Mouse (Mus musculus) cerebellum, adult 18-20 months (tissue): ENCODE measurements around the gene Gm21983.

Experiments
- DNase-seq, 2 experiments: peaks; one replicate each; pipeline ENCODE4 v3.0.0; 2021

Gm21983 gene

DNA sequence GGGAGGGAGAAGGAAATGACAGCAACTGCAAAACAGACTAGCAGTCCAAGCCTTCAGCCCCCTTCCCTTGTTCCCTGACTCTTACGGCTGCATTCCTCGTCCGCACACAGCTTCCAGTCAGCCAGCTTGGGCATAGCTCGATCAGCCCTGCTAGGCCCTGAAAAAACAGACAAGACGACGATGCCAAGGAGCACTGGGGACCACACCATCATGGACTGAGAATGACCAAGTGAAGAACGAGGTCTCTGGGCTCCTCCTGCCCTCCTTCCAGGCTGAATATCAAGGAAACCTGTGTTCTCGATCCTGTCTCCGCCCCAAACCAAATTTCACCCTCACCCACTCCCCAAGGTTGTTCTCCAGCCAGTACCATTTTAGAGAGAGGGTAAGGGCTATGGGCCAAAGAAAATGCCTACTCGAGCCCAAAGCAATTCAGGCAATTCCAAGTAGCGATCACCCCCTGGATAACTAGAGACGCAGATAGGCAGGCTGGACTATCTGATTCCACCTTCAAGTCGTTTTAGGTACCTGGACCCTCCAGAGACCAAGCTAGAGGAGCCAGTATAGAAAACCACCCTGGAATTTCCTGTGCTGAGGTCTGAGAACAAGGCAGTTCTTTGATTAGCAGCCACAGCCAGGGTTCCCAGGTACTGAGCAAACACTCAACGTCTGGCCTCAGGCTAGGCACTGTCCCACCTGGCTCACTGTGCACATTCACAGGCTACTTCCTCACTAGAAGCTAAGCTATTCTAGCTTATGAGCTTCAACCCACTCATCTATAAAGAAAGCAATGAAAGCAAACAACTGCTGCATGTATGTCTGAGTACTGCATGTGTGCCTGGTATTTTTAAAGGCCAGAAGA is at the start of gene Gm21983, which contains the start of gene Mia:
TSS of gene Gm21983 (minus strand) at position 250 of the 859 bp plus-strand sequence.
TSS of gene Mia (minus strand) at position 321 of the 859 bp plus-strand sequence.
- no peak for DNase-seq

DNA sequence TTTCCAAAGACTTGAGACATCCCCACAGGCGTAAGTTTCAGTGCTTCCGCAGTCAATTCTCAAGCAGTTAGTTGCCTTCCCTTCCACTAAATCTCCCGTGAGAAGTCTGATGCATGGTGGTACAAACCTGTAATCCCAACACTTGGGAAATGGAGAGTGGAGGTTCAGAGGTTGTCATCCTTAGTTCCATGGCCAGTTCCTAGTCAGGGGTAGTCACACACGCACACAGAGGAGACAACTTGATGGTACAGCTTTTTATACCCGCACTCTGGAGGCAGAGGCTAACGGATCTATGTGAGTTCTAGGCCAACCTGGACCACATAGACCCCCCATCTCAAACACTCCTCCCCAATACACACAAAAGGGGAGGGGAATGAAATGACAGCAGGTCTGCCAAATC is 48.0 kb upstream of the Gm21983 start:
- DNase-seq: no peak

DNA sequence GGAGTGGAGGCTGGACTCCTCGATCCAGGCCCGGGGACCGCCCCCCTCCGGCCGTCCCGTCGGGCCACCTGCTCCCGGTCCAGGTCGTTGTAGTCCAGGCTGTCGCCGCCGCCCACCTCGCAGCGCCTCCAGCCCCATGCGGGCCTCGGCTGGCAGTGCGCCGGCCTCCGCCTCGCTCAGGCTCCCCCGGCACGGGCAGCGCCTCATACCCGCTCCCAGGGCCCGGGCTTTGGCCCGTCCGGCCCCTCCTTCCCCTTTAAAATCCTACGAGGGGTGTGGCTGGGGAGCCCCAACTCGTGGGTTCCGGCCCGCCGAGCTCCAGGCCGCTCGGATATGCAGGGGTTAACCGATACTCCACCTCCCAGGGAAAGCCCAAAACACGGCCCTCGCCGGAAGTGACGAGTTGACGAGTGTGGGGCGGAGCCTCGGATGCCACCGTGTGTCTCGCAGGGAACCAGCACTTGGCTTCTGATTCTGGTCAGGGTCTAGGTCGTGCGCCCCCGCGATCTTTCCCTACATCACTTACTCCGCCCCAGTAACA is 47.5 kb upstream of the Gm21983 start, which contains the start of gene Itpkc:
TSS of gene Itpkc (minus strand) at position 381 of the 541 bp plus-strand sequence.
- peak; percentile 89 to 92 for DNase-seq

DNA sequence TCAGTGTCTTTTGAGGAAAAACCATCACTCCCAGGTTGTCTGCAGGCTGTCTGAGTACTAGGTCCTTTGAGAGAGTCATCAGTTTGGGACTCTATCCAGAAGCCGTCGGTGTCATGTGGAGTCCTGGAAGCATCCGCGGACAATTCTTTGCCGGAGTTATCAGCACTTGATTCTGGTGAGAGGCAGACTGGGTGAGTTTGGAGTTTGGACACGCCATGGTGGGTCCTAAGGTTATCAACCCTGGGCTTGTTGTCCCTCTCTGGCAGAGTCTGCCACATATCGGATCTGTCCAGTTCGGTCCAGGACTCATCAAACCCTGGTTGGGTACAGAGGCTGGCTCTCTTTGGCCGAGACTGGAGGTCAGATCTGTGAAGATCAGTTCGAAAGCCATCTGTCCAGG is 46.8 kb upstream of the Gm21983 start:
- peak; percentile 60 to 66 for DNase-seq

DNA sequence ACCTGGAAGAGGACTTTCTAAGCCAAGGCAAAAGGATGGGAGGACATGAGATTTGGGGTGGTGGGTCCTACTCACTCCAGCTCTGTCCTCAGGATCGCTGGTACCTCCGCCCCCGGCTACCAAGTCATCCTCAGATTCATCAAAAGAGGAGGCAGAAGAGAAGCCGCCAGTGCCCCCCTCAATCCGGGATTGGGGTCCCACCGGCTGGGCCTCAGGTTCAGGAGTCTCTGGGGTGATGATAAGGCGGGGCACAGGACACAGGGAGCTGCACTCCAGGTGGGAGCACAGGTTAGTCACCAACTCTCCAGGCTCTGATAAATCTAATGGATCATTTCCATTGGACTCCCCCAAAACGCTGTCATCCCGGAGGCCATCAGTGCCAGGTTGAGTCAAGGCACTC is 46.4 kb upstream of the Gm21983 start:
- DNase-seq: peak; percentile 21 to 40

DNA sequence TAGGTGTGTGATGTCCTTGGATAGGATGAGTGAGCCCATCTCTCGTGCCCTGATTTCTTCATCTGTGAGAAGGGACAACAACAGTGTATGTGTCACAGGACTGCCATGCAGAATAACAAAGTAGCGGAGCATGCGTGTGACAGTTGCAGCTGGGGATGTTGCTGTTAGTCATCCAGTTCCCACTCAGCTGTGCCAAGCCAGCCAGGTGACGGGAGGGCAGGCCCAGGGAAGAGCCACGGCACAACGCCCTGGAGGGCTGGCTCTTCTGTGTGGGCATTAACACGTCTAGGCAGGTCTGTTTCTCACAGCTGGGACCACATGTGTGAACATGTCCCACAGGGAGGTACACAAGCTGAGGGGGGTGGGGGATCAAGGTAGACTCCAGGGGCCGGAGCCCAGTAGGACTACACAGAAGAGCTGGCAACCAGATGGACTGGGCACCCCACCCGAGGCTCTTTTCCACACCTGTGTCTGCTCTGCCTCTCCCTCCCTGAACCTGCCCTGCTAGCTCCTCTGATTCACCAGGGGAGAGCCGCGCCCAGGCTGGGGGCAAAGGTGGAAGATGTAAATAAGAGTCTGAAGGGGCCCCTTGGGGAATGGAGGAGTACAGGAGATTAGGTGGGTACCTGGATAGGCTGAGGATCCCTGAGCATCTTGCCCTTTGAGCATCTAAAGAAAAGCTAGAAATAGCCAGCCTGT is 44.1 kb upstream of the Gm21983 start:
- DNase-seq: peak; percentile 32 to 46

DNA sequence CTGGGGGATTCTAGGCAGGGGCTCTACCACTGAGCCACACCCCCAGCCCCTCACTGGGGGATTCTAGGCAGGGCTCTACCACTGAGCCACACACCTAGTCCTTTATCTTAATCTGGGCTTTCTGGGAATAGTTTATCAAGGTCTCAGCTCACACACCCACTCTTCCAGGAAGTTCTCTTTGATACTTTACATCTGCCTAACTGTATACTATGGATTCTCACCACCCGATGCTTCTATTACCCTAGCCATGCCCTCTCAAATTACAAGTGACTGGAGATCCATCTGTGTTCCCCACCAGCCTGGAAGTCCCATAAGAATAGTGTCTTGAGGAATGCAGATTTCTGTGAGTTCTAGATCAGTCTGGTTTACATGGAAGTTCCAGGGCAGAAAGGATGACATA is 41.7 kb upstream of the Gm21983 start:
- no peak for DNase-seq

DNA sequence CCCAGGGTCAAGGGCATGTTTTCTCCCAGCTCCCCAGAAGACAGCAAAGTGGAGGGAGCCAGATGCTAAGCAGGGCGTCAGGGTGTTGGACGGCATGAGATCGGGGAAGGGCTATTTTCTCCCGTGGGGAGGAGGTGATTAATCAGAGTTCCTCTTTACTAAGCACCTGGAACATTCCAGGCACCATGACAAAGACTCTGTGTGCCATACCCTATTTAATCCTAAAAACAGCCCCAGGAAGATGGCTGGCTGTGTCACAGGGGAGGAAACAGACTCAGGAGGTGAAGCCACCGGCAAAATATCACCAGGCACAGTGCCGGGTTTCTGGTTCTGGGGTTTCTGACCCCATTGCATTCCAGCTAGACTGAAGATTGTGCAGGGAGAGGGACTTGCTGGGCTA is 41.1 kb upstream of the Gm21983 start:
- DNase-seq: no peak

DNA sequence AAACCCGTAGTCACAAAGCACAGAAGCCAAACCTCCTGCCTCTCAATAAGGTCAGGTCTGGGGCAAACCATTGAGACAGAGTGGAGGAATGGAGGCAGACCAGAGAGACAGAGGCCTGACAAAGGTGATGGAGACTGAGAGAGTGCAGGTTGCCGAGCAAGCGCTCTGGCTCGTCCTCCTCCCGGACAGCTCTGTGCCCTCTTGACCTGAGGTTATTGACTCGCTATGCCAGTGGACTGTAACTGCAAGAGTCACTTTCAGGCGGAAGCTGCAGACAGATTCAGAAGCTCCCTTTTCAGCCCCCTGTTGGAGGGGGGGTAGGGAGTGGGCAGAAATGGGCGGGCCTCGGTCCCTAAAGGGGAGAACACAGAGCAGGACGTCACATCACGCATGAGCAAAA is 39.1 kb upstream of the Gm21983 start:
- no peak for DNase-seq

DNA sequence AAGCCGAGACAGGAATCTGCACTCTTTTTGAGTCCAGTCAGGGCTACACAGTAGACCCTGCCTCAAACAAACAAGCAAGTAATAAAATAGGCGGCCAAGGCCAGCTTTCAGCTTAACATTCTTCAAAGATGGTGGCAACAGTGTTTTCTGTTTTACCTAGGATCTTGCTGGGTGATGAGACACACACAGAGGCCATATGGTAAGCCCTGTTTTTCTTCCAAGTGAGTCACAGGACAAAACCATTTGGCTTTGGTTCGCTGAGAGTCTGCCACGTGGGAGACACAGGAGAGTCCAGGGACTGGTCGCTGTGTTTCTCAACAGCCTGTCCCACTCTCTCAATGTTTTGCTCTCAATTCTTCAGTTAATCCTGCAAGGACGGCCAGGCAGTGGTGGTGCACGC is 37.7 kb upstream of the Gm21983 start:
- peak; percentile 67 to 78 for DNase-seq

DNA sequence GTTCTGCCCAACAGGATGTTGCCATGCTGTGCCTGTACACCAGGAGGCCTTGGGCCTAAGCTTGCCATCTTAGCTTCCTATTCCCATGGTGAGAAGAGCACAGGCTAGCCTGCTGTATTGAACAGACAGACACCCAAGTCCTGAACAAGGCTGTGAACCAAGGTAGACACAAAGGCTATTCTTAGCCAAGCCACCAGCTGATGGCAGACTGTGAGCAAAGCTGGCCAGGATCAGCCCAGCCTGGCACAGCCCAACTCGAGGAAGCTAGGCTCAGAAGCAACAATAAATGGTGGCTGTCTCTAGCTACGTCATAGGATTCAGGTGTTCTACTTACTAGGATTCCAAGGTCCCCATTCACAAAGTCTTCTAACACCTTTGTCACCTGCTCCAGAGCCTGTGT is 31.7 kb upstream of the Gm21983 start:
- no peak for DNase-seq

DNA sequence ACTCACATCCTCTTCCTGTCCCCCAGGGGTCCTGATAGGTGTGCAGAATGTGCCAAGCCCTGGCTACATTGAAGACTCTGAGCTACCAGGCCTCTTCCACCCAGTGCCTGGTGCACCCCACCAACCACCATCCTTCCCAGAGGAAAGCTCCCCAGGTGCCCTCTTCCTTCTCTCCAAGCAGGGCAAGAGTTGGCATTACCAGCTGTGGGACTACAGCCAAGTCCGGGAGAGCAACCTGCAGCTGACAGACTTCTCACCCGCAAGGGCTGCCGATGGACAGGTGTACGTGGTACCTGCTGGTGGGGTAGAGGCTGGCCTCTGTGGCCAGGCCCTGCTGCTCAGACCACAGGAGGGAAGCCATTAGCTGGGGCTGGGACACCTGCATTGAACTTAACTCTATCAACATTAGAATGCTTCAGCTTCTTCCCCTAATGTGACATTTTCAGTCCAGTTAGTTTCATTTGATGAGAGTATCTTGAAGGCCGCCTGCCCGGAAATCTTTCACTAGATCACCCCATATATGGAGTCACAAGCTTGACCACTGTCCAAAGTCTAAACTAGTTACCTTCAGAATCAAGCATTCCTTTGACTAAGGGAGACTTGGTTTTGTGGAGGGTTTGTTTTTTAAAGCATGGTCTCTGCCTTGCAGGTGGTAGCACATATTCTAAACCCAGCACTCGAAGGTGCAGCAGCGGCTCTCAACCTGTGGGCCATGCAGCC is 23.0 kb upstream of the Gm21983 start:
- peak; percentile 52 to 58 for DNase-seq

DNA sequence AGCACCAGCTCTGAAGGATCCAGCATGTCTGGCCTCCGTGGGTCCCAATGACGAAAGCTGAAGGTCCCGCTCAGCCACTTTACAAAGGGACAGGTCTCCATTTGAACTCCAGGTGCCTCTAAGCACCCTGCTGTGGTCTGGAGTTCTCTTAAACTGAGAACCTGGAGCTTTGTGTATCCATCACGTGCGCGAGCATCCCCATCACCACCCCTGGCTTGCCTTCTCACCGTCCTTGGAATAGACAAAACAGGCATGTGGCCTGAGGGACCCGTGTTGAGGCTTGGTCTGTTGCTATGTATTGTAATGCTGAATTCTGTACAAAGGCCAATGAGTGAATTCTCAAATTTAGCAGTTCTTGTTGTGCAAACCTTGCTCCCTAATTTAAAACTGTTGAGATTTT is 17.9 kb upstream of the Gm21983 start:
- DNase-seq: no peak

DNA sequence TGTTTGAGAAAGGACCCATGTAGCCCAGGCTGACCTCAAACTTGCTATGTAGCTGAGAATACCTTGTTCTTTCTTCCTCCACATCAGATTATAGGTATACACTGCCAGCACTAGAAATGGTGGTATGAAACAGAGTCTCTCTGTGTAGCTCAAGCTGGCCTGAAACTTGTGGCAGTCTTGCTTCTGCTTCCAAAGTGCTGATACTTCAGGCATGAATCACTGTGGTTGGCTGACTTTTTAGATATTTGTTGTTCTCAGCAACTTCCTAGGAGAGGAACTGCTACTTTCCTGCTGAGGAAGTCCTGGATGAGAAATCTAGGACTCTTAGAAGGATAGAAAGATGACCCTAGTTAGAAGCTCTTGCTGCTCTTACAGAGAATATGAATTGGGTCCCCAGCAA is 17.5 kb upstream of the Gm21983 start:
- no peak for DNase-seq

DNA sequence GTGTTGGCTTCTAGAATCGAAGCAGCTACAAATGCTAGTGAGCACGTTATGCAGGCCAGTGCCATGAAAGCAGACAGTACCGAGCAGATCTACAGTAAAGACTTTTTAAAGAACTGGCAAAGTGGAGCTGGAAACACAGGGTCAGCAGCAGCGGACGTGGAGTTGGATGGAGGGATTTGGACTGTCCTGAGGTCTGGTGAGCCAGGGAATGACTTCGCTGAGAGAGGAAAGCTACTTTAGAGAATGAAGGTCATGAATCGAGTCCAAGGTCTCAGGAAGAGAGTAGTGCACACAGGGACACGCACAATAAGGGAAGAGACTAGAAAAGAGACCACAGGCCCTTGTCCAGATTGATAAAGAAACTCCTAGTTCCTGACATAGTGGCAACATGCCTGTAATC is 16.7 kb upstream of the Gm21983 start:
- no peak for DNase-seq

DNA sequence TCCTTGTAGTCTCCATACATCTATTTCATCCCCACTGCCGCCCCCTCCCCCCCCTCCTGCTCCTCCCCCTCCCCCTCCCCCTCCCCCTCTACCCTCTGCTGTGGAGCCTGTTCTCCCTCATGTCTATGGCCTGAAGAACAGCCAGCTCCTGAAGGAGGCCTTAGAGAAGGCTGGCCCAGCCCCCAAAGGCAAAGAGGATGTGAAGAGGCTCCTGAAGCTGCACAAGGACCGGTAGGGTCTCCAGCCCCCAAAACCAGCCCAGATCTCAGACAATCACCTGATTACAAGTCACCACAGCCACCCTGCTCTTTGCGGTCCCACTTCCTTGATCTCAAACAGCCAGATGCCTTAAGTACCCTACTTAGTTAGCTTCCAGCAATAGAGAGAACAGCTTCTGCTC is 16.2 kb upstream of the Gm21983 start:
- DNase-seq: no peak

DNA sequence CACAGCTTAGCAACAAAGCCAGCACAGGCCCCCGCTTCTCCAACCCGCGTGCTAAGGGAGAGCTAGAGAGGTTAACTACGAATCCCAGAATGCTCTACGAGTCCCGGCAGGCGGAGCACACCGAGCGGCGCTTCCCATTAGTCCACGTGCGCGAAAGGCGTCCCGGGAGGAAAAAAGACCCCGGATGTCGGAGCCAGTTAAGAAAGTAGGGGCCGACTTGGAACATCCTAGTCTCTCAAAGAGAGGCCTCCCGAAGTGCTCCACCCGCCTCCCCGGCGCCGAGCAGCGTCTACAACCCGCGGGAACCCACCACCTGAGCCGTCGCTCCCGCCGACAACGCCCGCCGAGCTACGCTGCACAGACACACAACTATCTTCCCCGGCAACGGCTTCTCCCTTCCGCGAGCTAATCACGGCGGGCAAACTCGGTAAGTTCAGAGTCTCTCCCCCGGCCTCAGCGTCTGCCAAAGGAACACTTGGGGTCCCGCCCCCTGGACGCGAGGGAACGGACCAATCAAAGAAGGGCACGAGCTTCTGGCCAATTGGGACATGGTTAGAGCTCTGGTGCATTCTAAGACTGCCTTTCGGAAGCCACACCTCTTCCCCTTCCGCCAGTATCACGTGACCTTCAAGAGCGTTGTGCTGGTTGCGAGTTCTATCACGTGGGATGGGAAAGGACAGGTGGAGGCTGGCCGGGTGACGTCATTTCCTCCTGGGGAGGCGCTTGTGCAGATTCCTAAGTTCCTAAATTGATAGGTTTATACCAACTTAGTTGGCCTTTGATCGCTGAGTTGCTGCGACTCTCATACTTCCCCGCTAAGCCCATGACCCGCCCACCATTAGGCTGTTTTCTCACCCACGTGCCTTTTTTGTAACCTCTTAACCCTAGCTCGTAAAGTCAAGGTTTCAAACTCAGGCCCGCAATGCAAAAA is 15.1 kb upstream of the Gm21983 start, which contains the start of the genes BC024978 and Snrpa:
TSS of gene BC024978 (plus strand) at position 101 of the 931 bp plus-strand sequence.
TSS of gene Snrpa (minus strand) at position 591 of the 931 bp plus-strand sequence.
- DNase-seq: peak; percentile 91 to 99

DNA sequence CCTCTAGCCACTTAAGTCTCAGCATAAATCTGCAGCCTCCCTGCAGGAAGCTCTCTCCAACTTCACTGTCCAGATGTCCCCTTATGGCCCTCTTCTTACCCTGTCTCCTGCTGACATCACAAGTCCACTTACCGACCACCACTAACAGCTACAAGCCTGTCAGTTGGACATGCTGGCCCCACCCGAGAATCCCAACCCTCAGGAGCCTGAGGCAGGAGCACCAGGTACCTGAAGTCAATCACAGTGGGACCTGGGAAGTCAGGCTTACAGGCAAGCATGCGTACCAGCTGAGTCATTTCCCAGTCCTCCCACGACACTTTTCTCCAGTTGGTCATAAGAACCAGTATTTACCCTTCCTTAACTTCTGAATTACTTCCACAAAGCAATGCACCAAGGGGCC is 12.8 kb upstream of the Gm21983 start:
- DNase-seq: no peak

DNA sequence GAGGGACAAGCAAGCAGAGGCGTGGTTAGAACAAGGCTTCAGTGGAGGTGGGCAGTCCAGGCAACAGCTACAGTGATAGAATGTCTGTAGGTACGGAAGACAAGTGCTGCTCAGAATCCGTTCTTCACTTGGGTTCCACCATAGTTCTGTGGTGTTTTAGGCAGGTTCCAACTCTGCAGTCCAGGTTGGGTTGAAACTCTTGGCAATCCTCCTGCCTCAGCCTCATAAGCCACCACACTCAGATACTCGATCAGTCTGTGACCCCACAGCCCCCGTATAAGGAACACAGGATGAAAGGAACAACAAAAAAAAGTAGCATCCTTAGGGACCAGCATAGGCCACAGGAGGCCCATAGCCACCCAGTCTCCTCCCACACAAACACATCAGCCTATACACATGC is 11.5 kb upstream of the Gm21983 start:
- DNase-seq: no peak

DNA sequence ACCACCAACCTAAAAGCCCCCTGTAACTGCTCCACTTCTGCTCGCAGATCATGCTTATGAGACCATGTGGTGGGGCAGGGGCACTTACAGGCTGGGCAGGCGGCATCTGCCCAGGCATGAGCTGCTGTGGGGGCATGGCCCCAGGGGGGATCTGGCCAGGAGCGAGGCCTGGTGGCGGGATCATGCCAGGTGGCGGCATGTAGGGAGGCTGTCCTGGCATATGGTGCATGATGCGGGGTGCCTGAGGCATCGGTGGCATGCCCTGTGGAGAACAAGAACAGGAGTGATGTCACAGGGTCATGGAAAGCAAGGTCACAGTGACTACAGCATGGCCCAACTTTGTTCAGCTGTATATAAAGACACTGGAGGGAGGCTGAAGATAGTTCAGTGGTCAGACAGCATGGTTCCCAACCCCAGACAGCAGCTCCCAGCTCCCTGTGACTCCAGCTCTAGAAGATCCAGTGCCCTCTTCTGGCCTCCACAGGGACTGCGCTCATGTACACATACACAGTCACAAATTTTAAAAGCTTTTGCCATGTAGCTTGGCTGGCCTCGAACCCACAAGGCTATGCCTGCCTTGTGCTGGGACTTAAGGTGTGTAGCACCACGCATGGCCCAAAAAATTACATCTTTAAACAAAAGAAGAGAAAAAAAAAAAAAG is 8.5 kb upstream of the Gm21983 start:
- DNase-seq: no peak

DNA sequence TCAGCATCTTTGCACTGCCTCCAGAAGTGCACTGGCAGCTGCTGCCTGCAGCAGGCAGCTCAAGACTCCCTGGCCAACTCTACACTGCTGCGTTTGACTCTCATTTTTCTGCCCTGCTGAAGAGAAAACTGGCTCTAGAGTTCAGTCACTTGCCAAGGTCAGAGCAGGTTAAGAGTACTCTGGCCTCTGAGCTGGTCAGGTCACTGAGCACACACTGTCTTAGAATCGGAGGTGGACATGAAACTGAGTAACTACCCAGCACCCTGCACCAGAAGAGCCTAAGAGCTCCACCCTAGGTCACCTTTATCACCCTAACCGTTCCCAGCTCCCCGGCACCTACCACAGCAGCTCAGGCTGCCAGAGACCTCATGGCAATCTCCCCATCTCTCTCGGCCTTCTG is 5.1 kb upstream of the Gm21983 start:
- DNase-seq: no peak
